Mouse (Mus musculus): ENCODE measurements around the gene Hoxa9. TPM values are rescaled to one million over a fixed set of nuclear protein-coding genes. Genes with fewer than 3 reads are reported as not detected.
A peak's percentile ranks its signal among the peaks of the same experiment; 100 is the strongest.

The Hoxa9 gene
- total RNA-seq, 2 experiments from 2014 or later: 7.5 to 8.8 TPM

DNA sequence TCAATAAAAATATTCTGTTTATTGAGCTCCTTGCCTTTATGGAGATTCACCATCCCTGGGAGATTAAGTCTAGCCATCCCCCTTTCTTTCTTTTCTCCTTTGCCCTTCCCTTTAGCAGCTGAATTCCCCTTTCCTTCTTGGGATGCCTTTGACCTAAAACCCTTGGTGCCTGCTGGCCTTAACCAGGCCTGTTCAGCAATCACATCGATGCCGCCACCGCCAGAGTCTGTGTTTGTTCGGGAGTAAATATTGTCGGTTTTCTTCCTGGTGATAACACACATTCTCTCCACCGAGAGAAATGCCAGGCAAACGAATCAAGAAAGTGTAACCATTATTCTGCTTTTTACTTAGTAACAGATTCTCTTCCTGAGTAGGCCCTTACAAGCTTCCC, 7.3 kb upstream of the Hoxa9 start:
- intact Hi-C loops (cut with DNase I): no loop called here
- Histone ChIP-seq H3K27ac (peak overlapping the region; percentile 93), H3K4me3 (peak overlapping the region; percentile 73)
- no peak for DNase-seq
- TF ChIP-seq CTCF (IDR thresholded peaks at IDR 0.05): no peak

DNA sequence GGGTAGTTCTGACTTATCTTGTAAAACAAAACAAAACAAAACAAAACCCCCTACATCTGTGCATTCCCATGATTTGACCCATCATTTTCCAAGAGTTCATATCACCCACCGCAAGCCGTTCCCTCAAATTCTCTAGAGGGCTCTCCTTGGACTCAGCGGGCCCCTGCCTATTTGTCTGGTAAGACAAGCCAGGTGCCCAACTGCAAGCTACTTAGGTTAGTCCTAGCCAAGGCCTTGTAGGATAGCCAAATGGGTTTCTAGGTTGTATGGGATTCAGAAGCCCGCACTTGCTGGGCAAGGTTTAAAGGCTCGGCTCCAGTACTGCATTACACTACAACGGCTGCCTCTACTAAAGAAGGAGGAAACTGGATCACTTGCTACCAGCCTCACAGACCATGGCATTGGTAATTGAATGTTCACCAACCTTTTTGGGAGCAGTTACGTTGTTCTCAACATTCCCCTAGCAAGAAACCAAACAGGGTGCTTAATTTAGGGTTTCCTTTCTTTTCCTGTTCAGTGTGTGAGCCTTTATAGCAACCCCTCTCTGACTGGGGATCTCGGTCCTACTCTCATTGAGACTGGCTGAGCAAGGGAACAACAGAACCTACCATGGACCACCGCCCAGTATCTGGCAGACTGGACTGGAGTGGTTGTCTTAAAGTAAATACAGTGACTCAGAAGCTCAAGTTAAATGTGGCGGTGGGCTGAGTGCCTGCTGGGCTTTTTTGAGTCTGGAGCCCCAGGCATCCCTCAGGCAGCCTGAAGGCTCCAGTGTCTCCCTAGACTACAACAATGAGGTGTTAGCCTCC, 6.7 kb upstream of the Hoxa9 start:
- intact Hi-C loops (cut with DNase I): no loop called here
- Histone ChIP-seq H3K4me3 (peak overlapping the region; percentile 73), H3K27ac (peak overlapping the region; percentile 93)
- no peak for TF ChIP-seq CTCF (IDR thresholded peaks at IDR 0.05)
- peak; percentile 43 for DNase-seq

DNA sequence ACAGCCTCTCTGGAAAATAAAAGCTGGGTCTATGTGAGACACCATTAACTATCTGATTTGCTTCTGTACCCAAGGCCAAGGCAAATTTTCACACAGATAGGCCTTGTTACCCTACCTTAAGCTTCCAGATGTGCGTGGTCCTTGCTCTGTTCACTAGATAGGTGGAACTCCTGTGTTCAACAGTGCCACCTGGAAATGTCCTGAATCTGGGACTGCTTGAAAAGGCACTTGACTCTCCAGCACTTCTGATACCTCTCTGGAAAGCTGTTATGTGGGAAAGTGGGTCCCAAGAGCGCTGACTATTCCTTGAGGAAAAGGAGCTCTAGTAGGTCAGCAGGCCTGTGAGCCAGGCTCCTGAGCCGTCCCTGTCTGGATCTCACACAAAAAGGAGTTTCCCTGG, 5.9 kb upstream of the Hoxa9 start:
- TF ChIP-seq CTCF (IDR thresholded peaks at IDR 0.05): no peak
- Histone ChIP-seq H3K27ac (peak overlapping the region; percentile 93), H3K4me3 (peak overlapping the region; percentile 73)
- intact Hi-C loops (cut with DNase I): no loop called here
- DNase-seq: no peak

DNA sequence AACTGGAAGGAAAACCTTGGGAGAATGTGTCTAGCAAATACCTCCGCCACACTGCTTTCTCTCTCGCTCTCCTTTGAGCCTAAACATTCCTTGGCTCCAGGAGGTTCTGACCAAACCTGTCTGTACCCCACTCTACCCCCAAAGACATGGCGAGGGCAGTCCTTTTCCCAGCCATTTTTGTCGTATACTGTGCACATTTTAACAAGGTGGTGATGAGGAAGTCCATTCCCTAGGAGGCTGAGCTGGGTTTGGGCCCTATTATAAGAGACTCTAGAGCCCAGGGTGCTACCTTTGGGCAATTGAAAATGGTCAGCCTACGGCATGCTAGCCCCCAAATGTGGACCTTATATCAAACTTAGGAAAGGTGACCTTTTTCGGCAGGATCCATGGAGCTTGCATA, 5.0 kb upstream of the Hoxa9 start:
- Histone ChIP-seq H3K27ac (peak overlapping the region; percentile 93), H3K4me3 (peak overlapping the region; percentile 73)
- DNase-seq: no peak
- TF ChIP-seq CTCF (IDR thresholded peaks at IDR 0.05): no peak
- intact Hi-C loops (cut with DNase I): no loop called here

DNA sequence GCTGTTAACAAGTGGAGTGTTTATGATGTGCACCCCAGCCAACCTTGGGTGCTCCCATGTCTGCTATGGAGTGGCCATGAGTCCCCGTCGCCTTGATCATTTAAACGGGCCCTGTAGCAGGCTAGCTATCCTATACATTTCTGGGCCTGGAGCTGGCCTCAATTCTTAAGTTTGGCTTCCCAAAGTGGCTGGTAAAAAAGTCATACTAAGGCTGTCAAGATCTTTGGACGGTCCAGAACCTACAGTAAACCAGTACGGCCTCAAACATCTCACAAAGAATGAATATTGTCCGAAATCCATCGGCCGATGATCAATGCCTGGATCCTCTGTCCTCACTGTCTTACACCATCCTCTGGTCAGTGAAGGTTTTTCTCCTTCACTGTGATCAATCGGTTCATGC, 4.4 kb upstream of the Hoxa9 start:
- H3K27ac ChIP-seq: peak overlapping the region; percentile 93
- intact Hi-C loops (cut with DNase I): no loop called here
- DNase-seq: no peak
- TF ChIP-seq CTCF (IDR thresholded peaks at IDR 0.05): no peak
- peak overlapping the region; percentile 76 for H3K4me3 ChIP-seq

DNA sequence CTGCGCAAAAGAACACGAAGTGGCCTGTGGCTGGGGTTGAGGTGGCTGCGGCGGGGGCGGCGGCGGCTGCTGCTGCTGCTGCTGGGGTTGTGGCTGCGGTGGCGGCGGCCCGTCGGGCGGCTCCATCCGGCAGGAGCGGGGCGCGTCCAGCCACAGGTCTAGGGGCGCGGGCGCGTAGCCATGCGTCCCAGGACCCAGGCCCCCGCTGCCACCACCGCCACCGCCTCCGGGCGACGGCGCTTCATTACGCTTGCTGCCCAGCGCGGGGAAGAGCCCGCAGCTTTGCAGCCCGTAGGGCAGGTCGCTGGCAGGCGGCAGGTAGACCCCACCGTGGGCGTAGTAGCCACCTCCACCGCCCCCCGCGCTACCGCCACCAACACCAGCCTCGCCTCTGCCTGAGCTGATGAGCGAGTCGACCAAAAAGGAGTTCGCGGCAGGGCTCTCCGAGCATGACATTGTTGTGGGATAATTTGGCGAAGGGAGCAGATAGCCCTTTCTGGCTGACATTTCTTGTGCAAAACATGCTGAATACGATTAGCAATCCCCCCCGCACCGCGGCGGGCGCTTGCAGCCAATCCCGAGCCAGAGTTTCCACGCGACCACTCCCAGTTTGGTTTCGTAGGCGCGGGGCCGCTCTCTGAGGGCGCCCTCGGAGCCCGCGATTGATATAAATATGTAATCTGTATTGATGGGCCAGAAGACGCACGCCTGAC, 3.7 kb upstream of the Hoxa9 start:
- TF ChIP-seq CTCF (IDR thresholded peaks at IDR 0.05): no peak
- Histone ChIP-seq H3K4me3 (peak overlapping the region; percentile 76), H3K27ac (peak overlapping the region; percentile 93)
- DNase-seq: peak; percentile 78
- intact Hi-C loops (cut with DNase I): no loop called here

DNA sequence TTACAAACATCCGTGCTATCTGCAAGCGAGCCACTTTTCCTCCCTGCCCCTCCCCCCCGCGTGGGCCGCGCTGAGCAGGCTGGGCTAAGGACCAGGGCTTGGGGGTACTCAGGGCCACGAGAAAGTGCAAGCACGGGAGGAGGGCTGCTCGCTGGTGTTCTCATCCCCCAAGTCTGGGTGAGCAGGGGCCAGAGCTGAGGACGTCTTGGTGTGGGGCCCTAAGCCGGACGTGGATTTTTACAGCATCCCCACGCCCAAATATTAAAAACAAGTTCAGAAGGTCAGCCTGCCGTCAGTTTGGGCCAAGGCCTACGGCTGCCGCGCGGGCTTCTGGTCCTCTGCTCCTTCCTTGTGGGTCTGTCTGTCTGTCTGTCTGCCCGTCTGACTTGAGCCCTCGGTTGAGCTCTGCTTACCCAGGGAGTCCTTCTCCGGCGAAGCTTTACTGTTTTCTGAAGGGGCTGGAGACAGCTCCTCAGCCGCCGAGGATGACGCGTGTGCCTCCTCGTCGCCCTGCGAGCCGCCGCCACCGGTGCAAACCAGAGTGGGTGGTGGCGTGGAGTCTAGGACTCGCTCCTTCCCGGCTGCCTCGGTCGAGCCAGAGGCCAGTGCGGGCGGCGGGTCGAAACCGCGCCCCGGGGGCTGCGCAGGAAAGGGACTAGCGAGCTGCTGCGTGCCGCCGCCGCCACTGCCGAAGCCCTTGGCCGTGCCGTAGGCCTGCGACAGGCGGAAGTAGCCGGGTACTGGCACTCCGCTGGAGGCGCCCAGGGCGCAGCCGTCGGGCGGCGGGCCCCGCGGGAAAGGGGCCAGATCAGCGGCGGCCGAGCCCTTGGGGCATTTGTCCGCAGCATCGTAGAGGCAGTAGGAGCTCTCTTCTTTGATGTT, 2.9 kb upstream of the Hoxa9 start:
- Histone ChIP-seq H3K27ac (peak overlapping the region; percentile 93), H3K4me3 (peak overlapping the region; percentile 76)
- DNase-seq: peak; percentile 89
- intact Hi-C loops (cut with DNase I): no loop called here
- TF ChIP-seq CTCF (IDR thresholded peaks at IDR 0.05): no peak

DNA sequence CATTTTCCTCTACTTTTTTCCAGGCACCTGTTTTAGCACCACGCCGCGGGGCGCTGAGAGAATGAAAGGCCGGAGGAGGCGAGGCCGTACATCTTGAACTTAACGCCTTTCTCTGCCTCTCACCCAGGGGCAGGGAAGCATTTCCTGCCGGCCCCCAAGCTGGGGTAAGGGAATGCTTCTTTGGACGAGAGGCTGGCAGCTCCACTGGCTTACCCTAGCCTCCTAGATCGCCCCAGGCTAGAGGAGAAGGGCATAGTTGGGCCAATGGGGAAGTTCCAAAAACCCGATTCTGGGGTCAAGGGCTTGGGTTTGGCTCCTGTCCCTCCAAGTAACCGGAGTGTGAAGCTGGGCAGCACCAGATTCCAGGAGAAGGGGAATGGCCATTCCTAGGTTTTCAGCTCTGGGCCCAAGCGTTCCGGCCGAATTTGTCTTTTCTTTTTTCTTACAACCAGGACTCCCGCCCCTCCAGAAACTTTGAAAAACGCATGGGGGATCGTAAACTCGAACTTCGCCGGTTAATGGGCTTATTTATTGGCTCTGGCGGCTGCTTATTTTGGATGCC, 2.2 kb upstream of the Hoxa9 start:
- peak overlapping the region; percentile 93 for H3K27ac ChIP-seq
- H3K4me3 ChIP-seq: peak overlapping the region; percentile 76
- DNase-seq: peak; percentile 61
- no peak for TF ChIP-seq CTCF (IDR thresholded peaks at IDR 0.05)
- intact Hi-C loops (cut with DNase I): no loop called here

DNA sequence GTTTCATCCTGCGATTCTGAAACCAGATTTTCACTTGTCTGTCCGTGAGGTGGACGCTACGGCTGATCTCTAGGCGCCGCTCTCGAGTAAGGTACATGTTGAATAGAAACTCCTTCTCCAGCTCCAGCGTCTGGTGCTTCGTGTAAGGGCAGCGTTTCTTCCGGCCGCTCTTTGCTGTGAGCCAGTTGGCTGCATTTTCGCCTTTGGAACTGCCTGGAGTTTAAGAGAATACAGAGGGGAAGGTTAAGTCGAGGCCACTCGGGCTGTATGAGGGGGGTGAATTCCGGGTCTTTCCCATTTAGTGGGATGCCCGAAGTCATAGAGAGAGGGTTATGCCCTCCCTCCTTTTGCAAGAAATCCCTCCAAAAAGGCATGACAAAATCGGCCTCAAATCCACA, 1.7 kb upstream of the Hoxa9 start:
- Histone ChIP-seq H3K4me3 (peak overlapping the region; percentile 76), H3K27ac (peak overlapping the region; percentile 93)
- TF ChIP-seq CTCF (IDR thresholded peaks at IDR 0.05): peak; percentile 31
- intact Hi-C loops (cut with DNase I): no loop called here
- DNase-seq: peak; percentile 78

DNA sequence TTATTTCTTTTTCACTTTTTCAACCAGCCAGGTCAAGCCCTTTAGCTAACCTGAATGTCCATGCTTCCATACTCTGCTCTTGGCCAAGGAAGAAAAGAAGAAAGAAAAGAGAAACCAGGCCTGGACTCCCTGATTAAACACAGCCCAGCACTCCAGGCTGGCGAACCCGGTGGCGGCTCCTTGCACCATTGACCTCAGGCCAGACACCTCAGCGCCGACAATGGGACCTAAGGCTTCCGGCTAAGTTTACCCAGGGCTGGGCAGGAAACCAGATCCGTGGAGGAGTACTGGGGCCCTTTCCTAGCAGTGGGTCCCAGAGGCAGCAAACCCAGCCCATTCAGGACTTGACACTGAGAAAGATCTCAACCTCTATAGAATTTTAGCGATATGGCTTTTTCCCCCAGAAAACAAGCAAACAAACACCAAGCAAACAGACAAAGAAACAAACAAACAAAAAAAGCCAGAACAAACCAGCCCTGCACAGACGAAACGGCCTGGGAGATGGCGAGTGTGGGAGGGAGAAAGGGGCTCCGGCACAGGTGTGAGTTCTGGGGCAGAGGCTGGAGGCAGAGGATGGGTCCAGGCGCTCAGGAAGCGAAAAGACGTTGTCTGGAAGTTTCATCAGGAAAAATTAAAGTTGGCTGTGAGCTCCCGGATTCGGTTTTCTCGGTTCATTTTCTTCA, 1.1 kb upstream of the Hoxa9 start:
- Histone ChIP-seq H3K4me3 (peak overlapping the region; percentile 76), H3K27ac (peak overlapping the region; percentile 93)
- intact Hi-C loops (cut with DNase I): no loop called here
- no peak for TF ChIP-seq CTCF (IDR thresholded peaks at IDR 0.05)
- peak; percentile 70 for DNase-seq

DNA sequence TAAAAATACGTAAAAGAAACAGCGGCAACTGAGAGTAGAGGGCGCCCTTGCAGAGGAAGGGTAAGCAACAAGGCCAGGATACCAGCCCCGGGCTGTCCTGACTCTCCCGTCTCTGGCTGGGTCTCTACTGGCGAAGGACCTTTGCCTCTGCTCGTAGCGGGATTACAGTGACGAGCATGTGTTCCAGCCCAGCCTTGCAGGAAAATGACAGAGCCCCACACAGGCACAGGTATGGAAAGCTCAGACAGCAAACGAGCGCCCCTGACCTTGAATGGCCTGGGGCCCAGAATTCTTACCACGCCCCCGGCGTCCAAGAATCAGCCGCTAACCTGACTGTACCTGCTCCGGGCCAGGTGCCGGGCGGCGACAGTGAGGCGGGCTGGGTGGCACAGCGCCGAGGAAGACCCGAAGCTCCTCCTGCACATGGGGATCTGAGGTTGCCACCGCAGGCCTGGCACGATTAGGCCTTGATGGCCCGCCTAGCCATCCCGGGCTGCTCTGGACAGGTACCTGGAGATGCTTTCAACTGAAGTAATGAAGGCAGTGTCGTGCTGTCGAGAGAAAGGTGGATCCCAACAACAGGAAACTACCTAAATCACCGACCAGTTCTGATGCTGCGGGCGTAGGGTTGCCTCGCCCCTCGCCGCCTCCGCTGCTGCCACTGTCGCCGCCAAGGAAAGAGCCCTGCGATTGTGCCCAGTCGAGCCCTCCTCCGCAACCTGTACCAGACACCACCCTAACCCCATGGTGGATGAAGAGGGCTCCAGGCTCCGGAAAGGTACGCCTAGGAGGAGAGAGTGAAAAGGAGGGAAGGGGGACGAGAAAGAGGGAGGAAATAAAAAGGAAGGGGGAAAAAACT, 1.1 kb downstream of the Hoxa9 start:
- peak; percentile 34; the same call in 1 of the 2 replicates for TF ChIP-seq CTCF (IDR thresholded peaks at IDR 0.05)
- Histone ChIP-seq H3K4me3 (peak overlapping the region; percentile 76), H3K27ac (peak overlapping the region; percentile 93)
- intact Hi-C loops (cut with DNase I): loop anchor here (1.0 kb wide), 1 partner anchor 1057 kb away; no protein-coding TSS in a partner anchor
- peak; percentile 75 for DNase-seq
